Mouse (Mus musculus): ENCODE measurements at regions not wholly inside any gene's neighbourhood (a gene's known extent, or its start where the extent isn't known, plus 50 kb on each side); places are given as distances from the start of the nearest gene placed in this dataset.

- no peak for ATAC-seq (replicated peaks in 1 of 2; ENCODE audit: insufficient read depth in 1 of 2, low FRiP score in 2 of 2, low TSS enrichment in 1 of 2, low read depth in 1 of 2, poor library complexity in 2 of 2, severe bottlenecking in 2 of 2)
Observed at GRCm38 (mm10) chr15:87108411-87108810, 435.7 kb upstream of the Fam19a5 start.

- no peak for ATAC-seq (replicated peaks in 1 of 2; ENCODE audit: insufficient read depth in 1 of 2, low FRiP score in 2 of 2, low TSS enrichment in 1 of 2, low read depth in 1 of 2, poor library complexity in 2 of 2, severe bottlenecking in 2 of 2)
Observed at GRCm38 (mm10) chr15:87122656-87123055, 421.4 kb upstream of the Fam19a5 start.

GRCm38 (mm10) chr15:87125427-87126148, 418.5 kb upstream of the Fam19a5 start:
- ATAC-seq (replicated peaks in 1 of 2; ENCODE audit: insufficient read depth in 1 of 2, low FRiP score in 2 of 2, low TSS enrichment in 1 of 2, low read depth in 1 of 2, poor library complexity in 2 of 2, severe bottlenecking in 2 of 2), result no peak

- no peak for ATAC-seq (replicated peaks in 1 of 2; ENCODE audit: insufficient read depth in 1 of 2, low FRiP score in 2 of 2, low TSS enrichment in 1 of 2, low read depth in 1 of 2, poor library complexity in 2 of 2, severe bottlenecking in 2 of 2)
Observed at GRCm38 (mm10) chr15:87138870-87139269, 405.2 kb upstream of the Fam19a5 start.

- ATAC-seq (replicated peaks in 1 of 2; ENCODE audit: insufficient read depth in 1 of 2, low FRiP score in 2 of 2, low TSS enrichment in 1 of 2, low read depth in 1 of 2, poor library complexity in 2 of 2, severe bottlenecking in 2 of 2), result no peak
Observed at GRCm38 (mm10) chr15:87169136-87169535, 375.0 kb upstream of the Fam19a5 start.

- ATAC-seq (replicated peaks in 1 of 2; ENCODE audit: insufficient read depth in 1 of 2, low FRiP score in 2 of 2, low TSS enrichment in 1 of 2, low read depth in 1 of 2, poor library complexity in 2 of 2, severe bottlenecking in 2 of 2), result no peak
Observed at GRCm38 (mm10) chr15:87170890-87171289, 373.2 kb upstream of the Fam19a5 start.

GRCm38 (mm10) chr15:87173096-87173495, 371.0 kb upstream of the Fam19a5 start:
- ATAC-seq (replicated peaks in 1 of 2; ENCODE audit: insufficient read depth in 1 of 2, low FRiP score in 2 of 2, low TSS enrichment in 1 of 2, low read depth in 1 of 2, poor library complexity in 2 of 2, severe bottlenecking in 2 of 2), result no peak

- ATAC-seq (replicated peaks in 1 of 2; ENCODE audit: insufficient read depth in 1 of 2, low FRiP score in 2 of 2, low TSS enrichment in 1 of 2, low read depth in 1 of 2, poor library complexity in 2 of 2, severe bottlenecking in 2 of 2), result no peak
Observed at GRCm38 (mm10) chr15:87178646-87179045, 365.5 kb upstream of the Fam19a5 start.

GRCm38 (mm10) chr15:87180836-87181235, 363.3 kb upstream of the Fam19a5 start:
- no peak for ATAC-seq (replicated peaks in 1 of 2; ENCODE audit: insufficient read depth in 1 of 2, low FRiP score in 2 of 2, low TSS enrichment in 1 of 2, low read depth in 1 of 2, poor library complexity in 2 of 2, severe bottlenecking in 2 of 2)

GRCm38 (mm10) chr15:87184248-87184647, 359.9 kb upstream of the Fam19a5 start:
- no peak for ATAC-seq (replicated peaks in 1 of 2; ENCODE audit: insufficient read depth in 1 of 2, low FRiP score in 2 of 2, low TSS enrichment in 1 of 2, low read depth in 1 of 2, poor library complexity in 2 of 2, severe bottlenecking in 2 of 2)

- no peak for ATAC-seq (replicated peaks in 1 of 2; ENCODE audit: insufficient read depth in 1 of 2, low FRiP score in 2 of 2, low TSS enrichment in 1 of 2, low read depth in 1 of 2, poor library complexity in 2 of 2, severe bottlenecking in 2 of 2)
Observed at GRCm38 (mm10) chr15:87188816-87189455, 355.2 kb upstream of the Fam19a5 start.

- ATAC-seq (replicated peaks in 1 of 2; ENCODE audit: insufficient read depth in 1 of 2, low FRiP score in 2 of 2, low TSS enrichment in 1 of 2, low read depth in 1 of 2, poor library complexity in 2 of 2, severe bottlenecking in 2 of 2), result no peak
Observed at GRCm38 (mm10) chr15:87191901-87192300, 352.2 kb upstream of the Fam19a5 start.

GRCm38 (mm10) chr15:87196306-87196893, 347.7 kb upstream of the Fam19a5 start:
- no peak for ATAC-seq (replicated peaks in 1 of 2; ENCODE audit: insufficient read depth in 1 of 2, low FRiP score in 2 of 2, low TSS enrichment in 1 of 2, low read depth in 1 of 2, poor library complexity in 2 of 2, severe bottlenecking in 2 of 2)

- no peak for ATAC-seq (replicated peaks in 1 of 2; ENCODE audit: insufficient read depth in 1 of 2, low FRiP score in 2 of 2, low TSS enrichment in 1 of 2, low read depth in 1 of 2, poor library complexity in 2 of 2, severe bottlenecking in 2 of 2)
Observed at GRCm38 (mm10) chr15:87199641-87200040, 344.5 kb upstream of the Fam19a5 start.

- no peak for ATAC-seq (replicated peaks in 1 of 2; ENCODE audit: insufficient read depth in 1 of 2, low FRiP score in 2 of 2, low TSS enrichment in 1 of 2, low read depth in 1 of 2, poor library complexity in 2 of 2, severe bottlenecking in 2 of 2)
Observed at GRCm38 (mm10) chr15:87200282-87201048, 343.6 kb upstream of the Fam19a5 start.

GRCm38 (mm10) chr15:87201055-87201454, 343.0 kb upstream of the Fam19a5 start:
- no peak for ATAC-seq (replicated peaks in 1 of 2; ENCODE audit: insufficient read depth in 1 of 2, low FRiP score in 2 of 2, low TSS enrichment in 1 of 2, low read depth in 1 of 2, poor library complexity in 2 of 2, severe bottlenecking in 2 of 2)

GRCm38 (mm10) chr15:87229951-87230350, 314.1 kb upstream of the Fam19a5 start:
- no peak for ATAC-seq (replicated peaks in 1 of 2; ENCODE audit: insufficient read depth in 1 of 2, low FRiP score in 2 of 2, low TSS enrichment in 1 of 2, low read depth in 1 of 2, poor library complexity in 2 of 2, severe bottlenecking in 2 of 2)

GRCm38 (mm10) chr15:87236096-87236495, 308.0 kb upstream of the Fam19a5 start:
- no peak for ATAC-seq (replicated peaks in 1 of 2; ENCODE audit: insufficient read depth in 1 of 2, low FRiP score in 2 of 2, low TSS enrichment in 1 of 2, low read depth in 1 of 2, poor library complexity in 2 of 2, severe bottlenecking in 2 of 2)

Data from hematopoietic stem cell, adult 5-6 weeks (primary cell).